Mouse (Mus musculus): ENCODE results near the gene Nxt2. TPM values are rescaled to one million over a fixed set of nuclear protein-coding genes. Genes with fewer than 3 reads are reported as not detected.

Gene Nxt2
- polyA plus RNA-seq, 1 experiment from 2014 or later = 21.6 TPM

DNA sequence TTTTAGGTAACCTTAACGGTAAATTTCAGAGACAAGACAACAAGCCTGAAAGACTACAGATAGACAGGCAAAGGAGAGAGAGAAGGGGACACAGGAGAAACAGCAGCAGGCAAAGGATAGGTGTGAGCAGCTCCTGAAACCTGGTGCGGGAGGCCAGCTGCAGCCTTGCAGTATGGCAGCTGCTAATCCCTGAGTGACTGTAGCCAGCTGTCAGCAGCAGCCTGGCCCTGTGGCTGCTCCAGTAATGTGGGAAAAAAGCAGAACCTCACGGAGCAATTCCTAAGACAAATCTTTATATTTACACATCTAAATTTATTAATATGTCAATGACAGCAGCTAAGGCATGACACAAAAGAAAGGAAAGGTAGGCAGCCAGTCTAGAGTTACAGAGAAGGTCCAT, 50.0 kb downstream of the Nxt2 start:
- no peak overlapping the region for H3K9ac ChIP-seq (ENCODE audit: low read depth, low read length)
- H3K4me2 ChIP-seq (ENCODE audit: low read length) = no peak overlapping the region
- H3K36me3 ChIP-seq (ENCODE audit: control insufficient read depth, insufficient read depth, low read length) = no peaks in the 10 kb centered on the region
- ATAC-seq = no peak
- no peak overlapping the region for H3K4me3 ChIP-seq (ENCODE audit: low read depth, low read length)
- no peaks in the 10 kb centered on the region for H3K4me1 ChIP-seq (ENCODE audit: control insufficient read depth, insufficient read depth, low read length)
- no peak overlapping the region for H3K27ac ChIP-seq (ENCODE audit: low read length)
- no peaks in the 10 kb centered on the region for H3K9me3 ChIP-seq (replicated peaks; ENCODE audit: control insufficient read depth, low read length, poor library complexity, severe bottlenecking)
- whole genome bisulfite sequencing = 64% methylated on average over 3 of the region's 3 CpGs
- peaks cover 4% of the 10 kb centered on the region for H3K27me3 ChIP-seq (ENCODE audit: control insufficient read depth, insufficient read depth, low read depth, low read length)

DNA sequence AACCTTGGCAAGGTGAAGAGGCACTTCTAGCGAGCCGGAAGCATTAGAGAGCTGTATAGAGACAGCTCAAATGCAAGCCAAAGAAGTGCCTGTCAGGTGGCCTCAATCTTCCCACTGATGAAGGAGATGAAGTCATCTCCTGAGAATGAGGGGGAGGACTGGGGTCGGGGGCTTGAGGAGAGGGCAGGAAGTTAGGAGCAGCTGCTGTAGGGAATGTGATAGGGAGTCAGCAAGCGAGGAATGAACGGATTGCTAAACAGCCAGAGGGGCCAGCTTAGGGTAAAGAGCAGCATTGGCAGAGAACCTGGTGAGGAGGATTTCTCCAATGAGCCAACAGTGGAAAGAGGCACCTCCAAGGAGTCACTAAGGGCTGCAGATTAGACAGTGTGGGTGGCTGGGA, 59.3 kb downstream of the Nxt2 start:
- Histone ChIP-seq H3K27ac (ENCODE audit: low read length) (no peak overlapping the region), H3K36me3 (ENCODE audit: control insufficient read depth, insufficient read depth, low read length) (no peaks in the 10 kb centered on the region), H3K4me1 (ENCODE audit: control insufficient read depth, insufficient read depth, low read length) (no peaks in the 10 kb centered on the region), H3K4me3 (ENCODE audit: low read depth, low read length) (no peak overlapping the region), H3K4me2 (ENCODE audit: low read length) (no peak overlapping the region), H3K9ac (ENCODE audit: low read depth, low read length) (no peak overlapping the region), H3K27me3 (ENCODE audit: control insufficient read depth, insufficient read depth, low read depth, low read length) (no peaks in the 10 kb centered on the region), H3K9me3 (replicated peaks; ENCODE audit: control insufficient read depth, low read length, poor library complexity, severe bottlenecking) (no peaks in the 10 kb centered on the region)
- ATAC-seq = no peak
- 57% methylated on average over 5 of the region's 5 CpGs for WGBS

Other genes starting within 250 kb of the Nxt2 start
- 0.10 and 0.15 TPM in 2 replicates for gene Gucy2f, start 29.8 kb upstream of the Nxt2 start, polyA plus RNA-seq (2015; fragmentation: Nextera tagmentation; extraction: Ambion mirVana)
- gene Kcne1l, start 79.5 kb downstream of the Nxt2 start, polyA plus RNA-seq (2015; fragmentation: Nextera tagmentation; extraction: Ambion mirVana) = 22.5 and 31.3 TPM in 2 replicates
- 24.6 and 27.2 TPM in 2 replicates for gene Acsl4, start 163.8 kb downstream of the Nxt2 start, polyA plus RNA-seq (2015; fragmentation: Nextera tagmentation; extraction: Ambion mirVana)

Measured in midbrain, embryonic 16.5 days (tissue).